Mouse (Mus musculus) erythroblast, adult 5-6 weeks (primary cell): ENCODE measurements around the gene Cebpa. TPM values are rescaled to one million over a fixed set of nuclear protein-coding genes. Genes with fewer than 3 reads are reported as not detected.

Experiments used
- ATAC-seq: replicated peaks from 2 replicates; pipeline ENCODE4 v1.8.0; 2016; ENCODE audit warnings: moderate number of reproducible peaks, mild to moderate bottlenecking, moderate TSS enrichment, inconsistent platforms; ENCODE audit not compliant: poor library complexity, low FRiP score, severe bottlenecking
- total RNA-seq, 2 experiments: library from RNA; stranded (forward) in 1 of 2; stranded (reverse) in 1 of 2; fragments of 150-400 nt in 1 of 2; fragments of 200-764, 138-1000 nt in 1 of 2; gene quantifications; 2 replicates each; pipeline versions ENCODE4 v1.2.3 to v1.2.4; 2015 to 2017; ENCODE audit warnings: low replicate concordance in 2 of 2

The Cebpa gene
- total RNA-seq, 2 experiments from 2014 or later = 3.5 to 20.9 TPM

DNA sequence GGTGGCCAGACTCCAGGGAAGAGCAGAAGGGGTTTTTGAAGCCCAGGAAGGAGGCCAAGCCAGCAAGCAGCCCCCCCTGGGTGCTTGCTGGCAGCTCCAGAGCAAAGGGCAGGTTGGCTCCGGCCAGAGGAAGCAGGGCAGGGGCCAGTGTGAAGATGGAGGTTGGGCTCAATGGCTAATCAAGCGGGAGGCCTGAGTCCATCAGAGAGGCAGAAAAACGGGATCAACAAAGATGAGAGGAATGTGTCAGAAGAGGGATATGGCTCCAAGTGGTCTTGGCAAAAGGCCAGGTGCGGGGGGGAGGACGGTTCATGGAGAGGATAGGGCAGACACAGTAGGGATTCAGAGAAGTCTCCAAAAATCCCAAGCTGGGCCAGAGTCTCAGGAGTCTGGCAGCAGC is 22.4 kb downstream of the Cebpa start:
- no peak for ATAC-seq

DNA sequence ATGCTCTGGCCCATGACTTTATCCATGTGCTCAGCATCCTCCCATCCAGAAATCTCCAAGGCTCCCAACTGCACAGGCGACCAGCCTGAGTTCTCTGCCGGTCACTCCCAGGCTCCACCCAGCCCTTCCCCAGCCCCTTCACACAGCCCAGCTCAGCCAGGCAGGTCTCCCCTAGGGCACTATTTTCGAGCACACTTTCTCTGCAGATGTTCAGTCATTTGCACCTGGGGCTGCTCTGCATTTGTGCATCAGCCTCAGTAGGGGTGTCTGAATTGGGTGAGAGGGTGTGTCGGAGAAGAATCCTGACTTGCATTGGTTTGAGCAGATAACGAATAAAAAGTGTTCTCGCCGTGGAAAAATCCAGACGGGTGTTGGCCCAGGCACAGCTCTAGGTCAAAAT is 23.4 kb downstream of the Cebpa start:
- no peak for ATAC-seq

DNA sequence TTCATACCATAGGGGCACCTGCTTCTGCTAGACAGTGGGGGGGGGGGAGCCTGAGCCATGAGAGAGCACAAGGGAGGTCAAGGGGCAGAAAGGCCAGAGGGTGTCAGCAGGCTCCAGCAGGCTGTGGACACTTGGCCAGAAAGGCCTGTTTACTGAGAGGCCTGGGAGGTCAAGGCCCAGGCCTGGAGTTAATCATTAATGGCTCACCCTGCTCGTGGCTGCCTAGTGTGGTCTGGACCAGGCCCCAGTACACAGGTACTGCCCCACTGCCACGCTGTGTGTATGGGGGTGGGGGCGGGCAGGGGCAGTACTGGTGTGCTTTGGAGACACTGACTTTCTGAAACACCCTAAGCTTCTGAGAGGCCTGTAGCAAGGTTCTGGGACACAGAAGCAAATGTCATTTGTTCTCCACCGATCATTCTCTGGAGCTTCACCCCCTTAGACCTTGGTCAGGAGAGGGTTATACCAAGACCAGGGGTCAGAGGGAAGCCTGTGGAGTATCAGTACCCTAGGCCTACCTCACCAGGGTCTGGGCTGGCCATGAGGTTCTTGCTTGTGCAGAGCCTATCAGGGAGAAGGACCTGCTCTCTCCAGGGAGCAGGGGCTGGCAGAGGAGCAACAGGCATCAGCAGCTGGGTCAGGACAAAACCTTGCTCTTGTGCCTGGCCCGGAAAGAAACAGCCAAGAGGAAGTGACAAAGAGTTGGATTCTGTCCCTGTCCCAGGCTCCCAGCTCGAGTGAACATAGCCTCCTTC is 24.9 kb downstream of the Cebpa start:
- ATAC-seq = no peak

DNA sequence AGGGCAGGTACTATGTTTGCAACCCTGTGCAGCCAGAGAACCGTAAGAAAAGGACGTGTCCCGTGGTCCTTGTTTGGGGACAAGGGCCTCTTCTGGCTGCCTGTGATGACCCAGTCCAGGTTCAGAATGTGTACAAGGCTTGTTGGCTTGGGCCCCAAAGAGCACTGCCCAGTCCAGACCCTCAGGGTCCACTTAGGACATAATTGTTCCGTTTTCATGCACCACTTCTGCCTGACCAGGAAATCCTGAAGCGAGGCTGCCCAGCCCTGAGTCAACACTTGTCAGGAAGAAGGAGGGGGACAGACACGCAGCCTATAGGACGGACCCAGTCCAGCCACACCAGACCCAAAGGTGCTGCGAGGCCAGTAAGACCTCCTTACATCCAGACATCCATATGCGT is 26.0 kb downstream of the Cebpa start:
- ATAC-seq = no peak

DNA sequence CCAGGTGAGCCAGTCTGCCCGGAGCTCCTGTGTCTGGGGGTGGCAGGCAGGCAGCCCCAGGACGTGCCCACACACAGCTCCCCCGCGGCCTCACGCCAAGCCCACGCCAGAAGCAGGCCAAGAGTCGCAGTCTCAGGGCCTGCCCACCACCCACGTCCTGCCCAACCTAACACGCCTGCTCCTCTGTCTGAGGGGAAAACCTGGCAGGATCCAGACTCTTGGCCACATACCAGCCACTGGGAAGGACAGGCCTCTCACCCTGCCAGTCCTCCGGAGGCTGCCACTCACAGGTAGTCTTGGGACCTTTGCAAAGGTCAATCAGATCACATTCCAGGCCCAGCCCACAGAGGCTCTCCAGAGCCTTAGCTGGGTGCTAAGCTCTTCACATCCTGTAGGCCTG is 27.2 kb downstream of the Cebpa start:
- no peak for ATAC-seq

DNA sequence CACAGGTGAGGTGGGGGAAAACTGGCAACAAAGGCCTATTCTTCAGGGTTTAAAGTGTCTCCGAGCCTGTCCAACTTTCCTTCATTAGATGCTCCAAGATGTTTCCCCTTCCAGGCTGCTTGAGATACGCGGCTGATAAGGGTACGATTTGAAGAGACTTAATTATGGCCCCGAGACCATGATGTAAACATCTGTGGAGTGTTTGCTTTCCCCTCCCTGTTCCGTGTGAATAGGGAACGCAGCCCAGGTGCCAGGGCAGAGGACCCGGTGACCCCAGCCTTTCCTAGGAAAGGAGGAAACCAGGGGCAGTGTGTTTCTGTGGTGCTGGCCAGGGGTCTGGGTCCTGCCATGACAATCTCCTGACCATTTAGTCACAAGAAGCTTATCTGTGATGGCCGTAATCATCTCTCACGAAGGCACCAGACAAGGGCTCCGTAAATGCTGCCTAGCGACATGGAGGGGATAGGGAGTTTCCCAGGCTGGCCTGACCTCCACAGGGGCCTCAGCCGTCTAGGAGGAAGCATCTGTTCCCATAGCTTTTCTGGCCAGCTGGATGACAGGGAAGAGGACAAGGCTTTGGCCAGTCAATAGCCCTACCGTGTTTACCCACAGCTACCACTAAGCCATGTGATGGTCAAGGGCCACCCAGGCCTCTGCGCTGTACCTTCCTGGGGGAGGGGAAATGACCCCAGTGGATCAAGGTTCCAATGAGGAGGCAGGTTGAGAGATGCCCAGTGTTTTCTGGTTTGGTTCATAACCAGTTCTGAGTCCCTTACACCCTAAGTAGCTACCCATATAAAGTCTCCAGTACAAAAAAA is 30.7 kb downstream of the Cebpa start:
- ATAC-seq = no peak

DNA sequence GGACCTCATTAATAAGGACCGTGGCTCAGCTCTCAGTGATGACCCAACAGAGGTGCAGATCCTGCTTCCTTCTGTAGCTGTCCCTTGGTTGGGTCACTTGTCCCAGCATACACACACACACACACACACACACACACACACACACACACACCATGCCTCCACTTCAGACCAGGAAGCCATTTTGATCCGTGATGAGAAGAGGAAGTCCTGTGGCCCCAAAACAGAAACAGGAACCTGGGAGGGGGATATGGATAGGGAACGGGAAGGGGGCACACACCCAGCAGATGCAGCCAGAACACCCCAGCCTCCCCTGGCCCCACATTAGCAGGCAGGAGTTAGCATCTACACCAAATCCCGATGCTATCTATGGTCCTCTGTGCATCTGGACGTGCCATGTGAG is 31.8 kb downstream of the Cebpa start:
- ATAC-seq = no peak

DNA sequence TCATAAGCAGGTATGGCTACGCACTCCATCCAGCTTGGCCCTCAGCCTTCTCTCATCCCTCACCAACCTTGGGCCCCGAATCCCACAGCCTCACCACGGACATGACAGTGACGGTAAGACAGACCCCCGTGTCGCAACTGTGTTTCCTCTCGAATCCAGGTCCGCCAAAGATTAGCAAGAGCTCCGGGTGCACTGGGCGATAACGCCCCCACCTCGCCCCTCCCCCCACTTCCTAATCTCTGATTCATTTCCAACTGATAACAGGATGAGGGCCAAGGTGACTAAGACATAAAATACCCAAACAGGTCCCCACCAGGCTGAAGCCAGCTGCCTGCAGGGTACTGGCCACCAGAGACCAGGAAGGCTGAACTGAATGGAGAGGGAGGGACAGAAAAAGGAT is 35.4 kb downstream of the Cebpa start:
- ATAC-seq = no peak

DNA sequence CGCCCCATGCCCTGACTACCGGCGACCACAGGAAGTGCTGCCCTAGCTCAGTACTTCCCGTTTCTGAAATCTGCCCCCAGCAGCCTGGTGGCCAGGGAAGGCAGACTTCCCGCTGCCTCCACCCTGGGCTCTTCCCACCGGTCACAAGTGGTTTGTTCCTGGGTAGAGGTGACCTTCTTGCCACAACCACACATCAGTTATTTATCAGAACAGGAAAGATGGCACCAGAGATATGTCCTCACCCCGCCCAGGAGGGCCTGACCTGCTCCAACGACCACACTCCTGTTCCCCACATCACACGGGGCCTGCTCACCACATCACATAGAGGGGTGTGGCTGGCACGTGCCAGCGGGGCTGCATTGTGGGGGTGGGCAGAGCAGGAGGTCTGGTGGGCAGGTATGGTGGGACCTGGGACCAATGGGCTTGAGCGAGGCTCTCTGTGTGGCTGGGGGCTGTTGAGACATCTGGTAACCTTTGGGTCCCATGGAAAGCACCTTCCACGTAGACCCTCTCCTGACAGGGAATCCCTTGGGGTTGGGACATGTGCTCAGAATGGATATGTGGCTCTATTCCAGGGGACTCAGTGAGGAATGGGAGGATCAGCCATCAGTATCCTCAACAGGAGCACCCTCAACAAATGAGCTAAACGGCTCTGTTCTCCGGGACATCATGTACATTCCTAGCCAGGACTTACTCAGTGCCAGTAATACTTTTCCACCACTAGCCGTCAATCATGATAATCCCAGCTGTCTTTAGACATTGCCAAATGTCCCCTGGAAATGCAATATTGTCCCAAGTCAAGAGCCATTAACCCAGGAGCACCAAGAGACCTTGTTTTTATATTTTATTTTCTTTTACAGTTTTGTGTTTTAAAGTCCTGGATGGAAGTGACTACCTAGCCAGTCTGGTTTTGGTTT is 37.7 kb downstream of the Cebpa start:
- no peak for ATAC-seq

DNA sequence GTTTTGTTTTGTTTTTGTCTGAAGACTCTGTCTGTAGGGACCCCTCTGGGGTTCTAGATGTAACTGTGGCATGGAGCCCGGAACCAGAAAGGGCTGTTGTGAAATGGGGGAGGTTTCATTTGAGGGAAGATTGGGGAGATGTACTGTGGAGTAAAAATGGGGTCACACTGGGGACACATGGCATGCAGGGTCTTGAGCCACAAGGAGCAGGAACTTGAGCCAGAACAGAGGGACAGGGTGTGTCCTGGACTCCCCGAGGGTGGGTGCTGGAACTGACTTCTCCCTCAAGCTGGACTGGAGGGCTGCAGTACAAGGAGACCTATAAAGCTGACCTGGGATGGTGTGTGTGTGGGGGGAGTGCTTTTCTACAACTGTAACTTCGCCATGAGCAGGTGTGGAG is 38.4 kb downstream of the Cebpa start:
- no peak for ATAC-seq

DNA sequence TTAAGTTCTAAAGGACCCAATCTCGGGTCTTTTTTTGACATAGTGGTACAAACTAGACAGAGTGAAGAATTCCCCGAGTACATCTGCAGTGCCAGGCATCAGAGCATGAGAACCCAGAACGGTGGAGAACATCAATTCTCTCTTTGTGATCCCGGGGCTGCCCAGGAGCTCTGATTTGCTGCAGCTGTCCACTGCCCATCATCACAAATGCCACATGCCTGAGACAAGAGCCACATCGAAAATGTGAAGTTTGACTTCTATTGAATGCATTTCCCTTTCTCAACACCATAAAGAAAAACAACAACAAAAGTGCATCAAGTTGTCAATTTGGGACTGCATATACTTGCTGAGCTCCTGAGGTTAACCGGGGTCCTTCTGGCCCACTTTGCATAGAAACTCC is 43.4 kb downstream of the Cebpa start:
- ATAC-seq = no peak

DNA sequence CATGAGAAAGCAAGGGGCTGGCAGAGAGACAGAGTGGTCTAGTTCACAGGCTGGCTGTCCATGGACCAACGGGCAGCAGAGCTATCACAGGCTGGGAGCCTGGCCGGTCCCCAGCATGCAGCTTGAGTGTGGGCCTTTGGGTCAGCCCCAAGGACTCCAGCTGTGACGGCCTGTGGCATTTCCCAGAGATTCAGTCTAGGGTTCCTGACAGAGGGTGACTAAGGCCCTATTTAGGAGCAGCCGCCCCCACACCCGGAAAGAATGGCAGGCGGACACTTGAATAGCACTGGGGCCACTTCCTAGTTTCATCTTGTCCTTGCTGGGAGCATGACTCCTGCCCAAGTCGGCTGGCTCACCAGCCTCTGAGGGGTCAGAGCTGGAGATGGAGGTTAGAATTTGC is 44.5 kb downstream of the Cebpa start:
- ATAC-seq = no peak

DNA sequence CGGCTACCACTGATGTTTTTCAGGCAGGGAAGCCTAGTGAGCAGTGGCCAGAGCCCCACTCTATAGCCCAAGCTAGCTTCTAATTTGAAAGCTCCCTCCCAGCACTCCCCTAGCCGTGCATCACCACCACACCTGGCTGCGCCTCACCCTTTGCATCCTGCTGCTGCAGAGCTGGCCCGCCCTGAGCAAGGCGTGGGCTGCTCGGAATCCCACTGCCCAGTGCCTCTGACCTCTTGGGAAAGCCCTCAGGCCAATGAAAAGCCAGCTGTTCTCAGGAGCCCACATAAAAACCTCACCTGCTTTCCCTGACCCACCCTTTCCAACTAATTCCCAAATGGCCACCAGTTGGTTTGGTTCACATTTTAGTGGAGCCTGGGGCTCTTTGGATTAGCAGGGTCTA is 45.0 kb downstream of the Cebpa start:
- no peak for ATAC-seq

DNA sequence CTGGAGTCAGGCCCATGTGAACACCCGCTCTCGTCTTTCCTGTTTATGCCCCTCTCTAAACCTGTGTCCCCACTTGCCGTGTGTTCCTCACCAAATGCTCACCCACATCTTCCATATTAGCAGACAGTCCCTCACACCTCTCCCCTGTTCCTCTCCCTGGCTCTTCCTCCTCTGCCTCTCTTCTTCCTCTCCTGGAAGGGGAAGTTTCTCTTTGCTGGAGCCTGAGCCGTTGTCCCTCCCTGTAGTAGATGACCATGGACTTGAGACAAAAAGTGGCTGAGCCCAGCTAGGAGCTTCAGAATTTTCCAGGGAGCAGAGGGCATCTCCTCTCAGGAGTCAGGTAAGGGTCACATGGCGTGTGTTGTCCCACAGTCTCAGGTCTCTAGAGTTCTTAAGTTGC is 47.9 kb downstream of the Cebpa start:
- no peak for ATAC-seq

DNA sequence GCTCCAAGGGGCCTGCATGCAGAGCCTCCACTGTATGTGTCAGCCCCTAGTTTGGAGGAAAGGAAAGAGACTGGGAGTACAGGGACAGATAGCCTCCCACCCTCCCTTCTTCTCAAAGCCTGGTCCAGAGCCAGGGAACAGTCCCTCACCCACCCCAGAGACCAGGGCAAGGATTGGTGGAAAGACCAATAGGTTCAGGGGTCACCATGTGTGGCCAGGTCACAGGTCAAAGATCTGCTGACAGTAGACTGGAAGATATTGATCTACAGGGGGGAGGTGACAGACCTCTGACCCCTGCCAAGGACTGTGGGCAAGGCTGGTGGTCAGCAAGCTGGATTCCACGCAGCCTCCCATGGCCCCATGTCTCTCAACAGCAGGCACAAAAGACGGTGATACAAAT is 48.8 kb downstream of the Cebpa start:
- no peak for ATAC-seq

DNA sequence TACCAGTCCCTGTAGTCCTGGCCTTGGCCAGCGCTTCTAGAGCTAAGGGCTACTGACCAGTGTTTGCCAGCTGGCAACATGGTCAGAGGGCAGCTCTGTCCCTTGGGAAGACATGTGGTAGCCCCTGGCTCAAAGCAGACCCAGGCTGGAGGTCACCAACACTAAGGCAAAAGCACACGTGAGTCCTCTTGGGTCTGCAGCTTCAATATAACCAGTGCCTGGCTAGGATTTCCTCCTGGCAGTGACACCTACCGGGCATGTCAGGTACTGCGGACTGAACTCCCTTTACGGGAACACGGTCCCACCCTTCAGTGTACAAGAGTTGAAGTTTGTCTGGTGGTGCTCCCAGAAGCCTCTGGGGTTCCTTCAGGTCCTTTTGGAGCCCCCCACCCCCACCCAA is 50.2 kb downstream of the Cebpa start:
- ATAC-seq = peak; percentile 81

Other genes with a start within 250 kb of the Cebpa start
- 28.1 and 29.0 TPM in 2 replicates for gene Pepd, start 206.9 kb upstream of the Cebpa start, total RNA-seq (2015; ENCODE audit: low replicate concordance)
- gene Pepd, start 206.9 kb upstream of the Cebpa start, total RNA-seq (2017; ENCODE audit: low replicate concordance) = 59.6 and 76.5 TPM in 2 replicates
- gene Cebpg, start 62.7 kb upstream of the Cebpa start, total RNA-seq (2015; ENCODE audit: low replicate concordance) = 8.5 and 13.0 TPM in 2 replicates
- 26.9 and 28.3 TPM in 2 replicates for gene Cebpg, start 62.7 kb upstream of the Cebpa start, total RNA-seq (2017; ENCODE audit: low replicate concordance)
- gene Slc7a10, start 67.1 kb downstream of the Cebpa start, total RNA-seq (2015; ENCODE audit: low replicate concordance) = not detected in 2 replicates
- gene Slc7a10, start 67.1 kb downstream of the Cebpa start, total RNA-seq (2017; ENCODE audit: low replicate concordance) = not detected in 2 replicates
- gene Lrp3, start 96.2 kb downstream of the Cebpa start, total RNA-seq (2015; ENCODE audit: low replicate concordance) = not detected in 2 replicates
- not detected in 2 replicates for gene Lrp3, start 96.2 kb downstream of the Cebpa start, total RNA-seq (2017; ENCODE audit: low replicate concordance)
- 0.77 and 3.3 TPM in 2 replicates for gene Gpatch1, start 199.1 kb downstream of the Cebpa start, total RNA-seq (2015; ENCODE audit: low replicate concordance)
- 2.0 and 3.1 TPM in 2 replicates for gene Gpatch1, start 199.1 kb downstream of the Cebpa start, total RNA-seq (2017; ENCODE audit: low replicate concordance)
- not detected in 2 replicates for gene Rhpn2, start 214.9 kb downstream of the Cebpa start, total RNA-seq (2015; ENCODE audit: low replicate concordance)
- gene Rhpn2, start 214.9 kb downstream of the Cebpa start, total RNA-seq (2017; ENCODE audit: low replicate concordance) = not detected in 2 replicates